Mouse (Mus musculus) stomach, postnatal 0 days (tissue): ENCODE measurements around the gene Mfn2.

Experiments
- CTCF ChIP-seq: IDR thresholded peaks from 2 replicates; pipeline ENCODE4 v1.5.1; 2016; ENCODE audit warnings: antibody characterized with exemption, low read depth, mild to moderate bottlenecking, moderate library complexity
- EP300 ChIP-seq: optimal IDR thresholded peaks from 2 replicates; pipeline ENCODE3; 2016; ENCODE audit warnings: antibody characterized with exemption

DNA sequence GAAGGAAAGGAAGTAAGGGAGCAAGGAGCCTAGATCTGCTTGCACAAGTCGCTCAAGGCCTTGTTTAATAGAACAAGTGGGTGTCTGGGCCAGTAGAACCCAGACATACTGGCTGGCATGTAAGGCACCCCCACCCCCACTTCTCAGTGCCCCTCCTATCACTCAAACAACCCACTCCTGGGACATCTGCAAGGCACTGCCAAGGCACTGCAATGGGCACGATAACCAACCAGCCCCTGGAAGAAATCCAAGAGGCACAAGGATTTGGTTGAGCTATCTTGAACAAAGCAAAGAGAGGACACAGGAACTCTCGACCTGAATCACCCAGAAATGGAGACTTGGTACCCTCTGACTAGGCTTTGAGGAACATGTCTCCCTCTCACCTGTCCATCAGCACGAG lies 16.3 kb downstream of the Mfn2 start:
- TF ChIP-seq CTCF (no peak), EP300 (no peak)
